Mouse (Mus musculus): ENCODE measurements around the gene Tmem164.

Gene Tmem164

GRCm38 (mm10) chrX:142688509-142688908 is 7.3 kb downstream of the Tmem164 start:
- DNase-seq (ENCODE audit: low spot score): no peak

GRCm38 (mm10) chrX:142693256-142693655 is 12.1 kb downstream of the Tmem164 start:
- DNase-seq (ENCODE audit: low spot score): no peak

DNA sequence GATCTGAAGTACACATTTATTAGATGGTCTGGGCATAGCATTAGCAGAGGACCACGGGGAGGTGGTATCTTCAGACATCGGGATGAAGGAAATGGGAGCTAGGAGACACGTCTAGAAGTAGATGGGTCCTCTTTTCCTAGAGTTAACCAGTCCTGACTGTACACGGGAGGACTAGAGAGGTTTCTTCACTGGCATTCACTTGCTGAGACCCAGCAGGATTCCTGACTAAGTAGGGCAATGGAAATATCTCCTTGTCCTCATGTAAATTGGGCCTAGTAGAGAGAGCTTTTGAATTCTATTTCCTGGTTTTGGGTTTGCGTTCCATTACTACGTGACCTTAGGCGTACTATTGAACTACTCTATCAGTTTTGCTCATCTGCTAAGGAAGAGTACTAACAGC is 13.1 kb downstream of the Tmem164 start:
- DNase-seq (ENCODE audit: low spot score): no peak

- DNase-seq (ENCODE audit: low spot score): no peak
Measured at GRCm38 (mm10) chrX:142694856-142695255, 13.7 kb downstream of the Tmem164 start.

DNA sequence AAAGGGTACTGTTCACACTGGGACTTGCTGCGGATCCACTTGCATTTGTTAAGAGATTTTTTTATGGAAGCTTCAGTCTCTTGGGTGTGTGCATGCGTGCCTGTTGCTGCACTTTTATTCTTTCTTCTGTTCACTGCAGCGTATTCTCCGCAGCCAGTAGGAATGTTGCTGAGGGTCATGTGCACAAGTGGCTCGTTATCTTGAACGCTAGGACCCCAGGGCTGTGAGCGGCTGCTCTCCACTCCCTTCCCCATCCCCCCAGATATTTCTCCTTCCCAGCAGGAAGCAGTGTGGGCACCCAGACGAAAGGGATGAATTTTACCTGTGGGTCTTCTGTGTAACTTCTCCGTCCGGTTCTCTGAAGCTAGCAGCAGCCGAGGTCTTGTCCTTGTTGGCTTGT is 15.6 kb downstream of the Tmem164 start:
- DNase-seq (ENCODE audit: low spot score): no peak

- DNase-seq (ENCODE audit: low spot score): no peak
Measured at GRCm38 (mm10) chrX:142697545-142698204, 16.5 kb downstream of the Tmem164 start.

- no peak for DNase-seq (ENCODE audit: low spot score)
Measured at GRCm38 (mm10) chrX:142698212-142698611, 17.0 kb downstream of the Tmem164 start.

- DNase-seq (ENCODE audit: low spot score): no peak
Measured at GRCm38 (mm10) chrX:142702094-142702493, 20.9 kb downstream of the Tmem164 start.

- DNase-seq (ENCODE audit: low spot score): no peak
Measured at GRCm38 (mm10) chrX:142702566-142702965, 21.4 kb downstream of the Tmem164 start.

DNA sequence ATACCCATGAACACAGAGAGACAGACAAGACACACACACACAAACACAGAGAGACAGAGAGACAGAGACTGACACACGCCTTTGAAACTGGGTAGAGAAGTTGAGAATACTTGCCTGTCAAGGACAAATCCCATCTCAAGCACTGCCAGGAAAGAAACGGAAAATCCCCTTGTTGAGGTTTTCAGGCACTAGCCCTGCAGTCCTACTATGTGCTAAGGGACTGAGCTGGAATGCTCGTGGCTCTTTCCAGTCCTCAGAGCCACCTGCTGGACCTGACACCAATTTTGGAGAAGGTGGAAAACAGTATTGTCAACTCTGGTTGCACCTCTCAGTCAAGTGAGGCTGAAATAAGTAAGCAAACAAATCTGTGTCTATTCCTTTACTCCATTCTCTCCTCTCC is 22.7 kb downstream of the Tmem164 start:
- DNase-seq (ENCODE audit: low spot score): no peak

DNA sequence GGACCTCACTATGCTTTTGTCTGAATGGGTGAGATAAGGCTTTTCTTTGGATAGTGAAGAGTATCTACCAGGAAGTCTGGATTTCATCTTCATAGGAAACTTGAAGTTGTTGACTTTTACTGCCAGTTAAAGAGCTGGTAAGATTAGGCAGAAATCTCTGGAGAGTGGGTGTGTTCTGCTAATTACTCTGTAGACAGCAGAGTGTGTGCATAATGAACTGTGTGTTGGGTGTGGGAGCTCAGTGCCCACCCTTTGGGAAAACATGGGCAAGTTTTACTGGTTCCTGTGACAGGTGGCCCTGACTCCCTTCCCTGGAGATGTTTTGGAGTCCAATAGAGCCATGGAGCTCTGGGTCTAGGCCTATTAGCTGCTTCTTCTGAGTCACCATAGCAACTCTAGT is 27.1 kb downstream of the Tmem164 start:
- DNase-seq (ENCODE audit: low spot score): no peak

- no peak for DNase-seq (ENCODE audit: low spot score)
Measured at GRCm38 (mm10) chrX:142716014-142716413, 34.8 kb downstream of the Tmem164 start.

GRCm38 (mm10) chrX:142717958-142718478 is 36.8 kb downstream of the Tmem164 start:
- DNase-seq (ENCODE audit: low spot score): no peak

GRCm38 (mm10) chrX:142718759-142719158 is 37.6 kb downstream of the Tmem164 start:
- no peak for DNase-seq (ENCODE audit: low spot score)

DNA sequence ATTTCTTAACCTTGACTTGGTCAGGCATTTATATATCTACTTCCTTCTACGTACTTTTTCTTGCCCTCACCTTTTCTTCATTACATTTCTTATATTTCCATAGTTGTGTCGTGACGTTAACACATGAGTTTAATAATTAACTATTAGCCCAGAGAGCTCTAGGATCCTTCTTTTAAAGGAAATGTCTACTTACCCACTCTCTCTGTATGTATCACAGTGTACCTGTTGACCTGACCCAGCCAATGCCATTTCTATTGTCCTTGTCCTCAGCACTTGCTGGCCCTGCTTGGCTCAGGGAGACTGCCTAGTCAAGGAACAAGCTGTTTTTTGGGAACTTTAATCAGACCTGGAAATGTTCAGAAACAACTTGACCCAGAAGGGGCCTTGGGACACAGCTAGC is 40.7 kb downstream of the Tmem164 start:
- no peak for DNase-seq (ENCODE audit: low spot score)

DNA sequence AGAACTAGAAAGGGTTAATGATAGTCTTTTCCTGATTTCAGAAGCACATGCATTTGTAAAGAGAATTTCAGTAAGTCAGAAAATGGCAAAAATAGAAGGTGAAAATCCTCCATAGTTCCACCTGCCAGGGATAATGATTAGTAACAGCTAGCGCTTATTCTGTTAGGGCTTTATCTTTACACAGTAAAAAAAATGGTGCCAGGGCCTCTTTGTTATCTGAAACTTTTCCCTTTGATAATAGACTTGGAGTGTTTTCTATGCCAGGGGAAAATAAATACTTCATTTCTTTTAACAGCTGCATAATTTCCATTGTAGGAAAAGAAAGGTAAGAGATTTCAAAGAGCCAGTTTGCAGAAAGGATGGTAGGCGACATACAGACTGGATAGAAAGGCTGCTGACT is 43.0 kb downstream of the Tmem164 start:
- no peak for DNase-seq (ENCODE audit: low spot score)

DNA sequence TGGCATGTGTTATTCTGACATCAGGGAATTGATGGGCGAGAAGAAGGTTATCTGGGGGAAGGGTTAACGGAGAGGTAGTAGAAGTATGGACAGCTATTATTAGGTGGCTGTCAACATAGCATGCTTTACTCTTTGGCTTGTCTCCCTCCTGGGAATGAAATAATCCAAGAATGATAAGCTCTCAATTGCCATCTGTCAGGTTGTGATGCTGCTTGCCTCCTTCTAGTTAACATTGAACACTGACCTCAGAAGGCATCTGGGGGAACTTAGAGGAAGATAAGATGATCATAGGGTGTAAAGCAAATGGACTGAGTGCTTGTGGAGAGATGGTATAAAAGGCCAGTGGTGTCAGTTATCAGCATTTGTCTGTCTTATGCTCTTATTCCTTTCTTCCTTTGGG is 44.4 kb downstream of the Tmem164 start:
- DNase-seq (ENCODE audit: low spot score): no peak

- DNase-seq (ENCODE audit: low spot score): no peak
Measured at GRCm38 (mm10) chrX:142726311-142726710, 45.1 kb downstream of the Tmem164 start.

DNA sequence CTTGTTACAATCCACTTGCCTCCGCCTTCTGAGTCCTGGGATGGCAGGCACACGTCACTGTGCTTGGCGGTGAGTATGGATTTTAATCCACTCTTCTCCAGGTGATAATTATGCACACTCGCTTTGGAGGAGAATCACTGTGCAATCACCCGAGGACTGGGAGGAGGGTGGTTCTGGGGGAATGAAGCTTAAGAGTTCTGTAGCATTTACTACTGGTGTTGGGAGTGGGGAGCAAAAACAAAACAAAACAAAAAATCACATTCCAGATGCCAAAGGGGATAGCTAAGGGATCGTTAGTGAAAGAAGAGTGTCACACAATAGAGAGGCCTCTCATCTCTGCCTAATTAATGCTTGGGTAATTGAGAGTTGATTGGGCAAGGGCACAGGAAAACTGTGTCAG is 46.6 kb downstream of the Tmem164 start:
- no peak for DNase-seq (ENCODE audit: low spot score)

- DNase-seq (ENCODE audit: low spot score): no peak
Measured at GRCm38 (mm10) chrX:142729040-142729439, 47.8 kb downstream of the Tmem164 start.

GRCm38 (mm10) chrX:142729482-142729881 is 48.3 kb downstream of the Tmem164 start:
- no peak for DNase-seq (ENCODE audit: low spot score)

GRCm38 (mm10) chrX:142737099-142737498 is 55.9 kb downstream of the Tmem164 start:
- DNase-seq (ENCODE audit: low spot score): no peak

DNA sequence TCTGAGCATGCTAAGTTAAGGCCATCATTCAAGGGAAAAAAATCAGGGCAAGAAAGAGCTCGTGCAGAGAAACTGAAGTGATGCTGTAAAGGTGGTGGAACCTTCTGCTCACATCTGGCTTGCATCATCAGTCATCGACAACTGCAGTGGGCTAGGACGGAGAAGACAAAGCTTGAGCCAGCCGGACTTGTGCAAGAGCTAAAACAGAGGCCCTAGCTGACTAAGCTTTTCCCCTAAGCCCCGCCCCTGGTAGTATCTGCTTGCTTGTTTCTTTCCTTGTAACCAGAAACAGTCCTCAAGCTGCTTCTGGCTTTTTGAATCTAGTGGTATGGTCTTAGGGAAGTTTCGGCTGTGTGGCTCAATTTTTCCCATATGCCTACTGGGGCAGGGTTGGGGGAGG is 56.5 kb downstream of the Tmem164 start:
- no peak for DNase-seq (ENCODE audit: low spot score)

DNA sequence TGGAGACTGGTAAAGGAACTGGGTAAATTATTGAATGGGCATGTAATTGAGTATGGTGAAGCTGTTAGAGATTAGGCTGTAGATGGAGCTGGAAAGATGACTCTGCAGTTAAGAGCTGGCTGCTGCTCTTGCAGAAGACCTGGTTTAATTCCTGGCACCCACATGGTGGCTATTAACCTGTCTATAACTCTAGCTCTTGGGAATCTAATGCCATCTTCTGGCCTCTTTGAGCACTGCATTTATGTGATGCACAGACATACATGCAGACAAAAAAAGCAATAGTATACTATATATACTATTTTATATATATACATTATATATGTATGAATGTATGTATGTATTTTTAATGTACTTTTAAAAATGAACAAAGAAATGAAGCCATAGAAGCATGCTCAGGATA is 66.2 kb downstream of the Tmem164 start:
- DNase-seq (ENCODE audit: low spot score): no peak
